Mouse (Mus musculus) cerebellum, postnatal 36 days (tissue): ENCODE measurements around the gene P2ry10.
"Not testable (repeated sequence)": the region's sequence is repeated elsewhere in the genome, so short reads cannot be mapped to it uniquely, and the experiment has no call there.

ENCODE experiments used
- DNase-seq, 2 experiments: peaks; one replicate each; pipeline ENCODE4 v3.0.0; 2021 to 2022; ENCODE audit warnings: mixed read lengths in 2 of 2

Gene P2ry10

DNA sequence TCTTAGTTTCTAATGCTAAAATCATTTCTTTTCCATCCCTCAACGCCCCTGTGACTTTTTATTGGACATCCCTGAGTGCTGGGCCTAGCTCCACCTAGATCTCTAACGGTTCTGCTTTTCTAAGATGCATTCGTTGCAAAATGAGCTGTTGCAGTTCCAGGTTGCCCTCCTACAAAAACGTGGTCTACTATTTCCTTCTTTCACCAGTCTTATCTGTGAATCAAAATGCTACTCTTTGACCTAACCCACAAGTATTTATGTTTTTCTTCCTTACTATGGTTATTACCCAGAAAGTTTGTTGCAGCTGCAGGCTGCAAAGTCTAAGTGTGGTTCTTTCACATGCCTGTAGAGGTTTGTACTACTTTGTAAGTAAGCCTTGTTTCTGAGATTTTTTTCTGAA, at the start of gene P2ry10:
TSS of gene P2ry10 (plus strand) at position 316 of the 400 bp plus-strand sequence.
- no peak for DNase-seq

DNA sequence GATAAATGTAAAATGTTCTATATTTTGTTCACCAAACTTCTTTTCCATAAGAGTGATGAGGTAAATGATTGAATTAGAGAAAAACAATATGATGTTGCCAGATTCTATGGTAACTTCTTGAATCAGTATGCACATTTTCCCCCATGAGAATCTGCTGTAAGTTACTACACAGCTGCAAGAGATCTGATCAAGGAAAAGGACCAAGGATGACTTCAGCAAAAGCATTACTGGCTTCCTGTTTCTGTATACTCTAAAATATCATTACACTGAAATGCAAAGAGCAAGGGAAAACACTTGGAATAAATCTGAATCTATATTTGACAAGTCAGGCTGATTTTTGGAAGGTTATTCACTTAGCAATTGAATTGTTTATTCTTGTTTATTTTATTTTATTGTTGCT, 49.1 kb upstream of the P2ry10 start:
- DNase-seq, result no peak

DNA sequence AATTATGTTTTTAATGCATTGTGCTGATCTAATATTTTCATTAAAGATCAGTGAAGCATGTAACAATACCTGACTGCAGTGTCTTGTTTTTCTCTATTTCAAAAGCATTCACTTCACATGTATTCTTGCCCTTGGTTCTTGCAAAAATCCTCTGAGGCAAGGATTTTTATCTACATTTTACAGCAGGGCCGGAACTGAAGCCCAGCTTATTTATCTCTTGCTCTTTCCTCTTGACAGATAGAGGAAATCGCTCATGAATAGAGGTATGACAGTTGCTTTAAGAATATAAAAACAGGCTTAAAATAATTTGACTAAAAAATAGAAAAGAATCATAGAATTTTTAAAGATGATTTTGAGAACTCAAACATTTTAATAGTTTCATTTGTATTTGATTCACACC, 48.7 kb upstream of the P2ry10 start:
- DNase-seq, result no peak

DNA sequence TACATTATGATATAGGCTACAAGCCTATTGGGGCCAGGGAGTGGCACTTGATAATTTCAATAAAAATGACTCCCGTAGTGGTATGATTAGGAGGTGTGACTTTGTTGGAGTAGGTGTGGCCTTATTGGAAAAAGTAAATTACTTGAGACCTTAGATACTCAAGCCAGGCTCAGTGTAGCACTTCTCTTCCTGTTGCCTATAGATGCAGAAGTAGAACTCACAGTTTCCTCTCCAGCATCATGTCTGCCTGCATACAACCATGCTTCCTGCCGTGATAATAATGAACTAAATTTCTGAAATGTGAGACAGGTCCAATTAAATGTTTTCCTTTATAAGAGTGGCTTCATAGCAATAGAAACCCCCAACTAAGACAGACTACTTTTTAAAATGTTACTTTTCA, 45.9 kb upstream of the P2ry10 start:
- no peak for DNase-seq

DNA sequence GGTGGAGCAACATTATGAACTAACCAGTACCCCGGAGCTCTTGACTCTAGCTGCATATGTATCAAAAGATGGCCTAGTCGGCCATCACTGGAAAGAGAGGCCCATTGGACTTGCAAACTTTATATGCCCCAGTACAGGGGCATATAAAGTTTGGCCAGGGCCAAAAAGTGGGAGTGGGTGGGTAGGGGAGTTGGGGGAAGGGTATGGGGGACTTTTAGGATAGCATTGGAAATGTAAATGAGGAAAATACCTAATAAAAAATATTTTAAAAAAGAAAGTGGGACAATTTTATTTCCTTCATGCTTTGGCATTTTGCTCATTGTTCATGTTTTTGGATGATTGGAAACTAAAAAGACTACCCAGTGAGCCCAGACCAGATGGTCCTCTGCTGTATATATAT, 4.9 kb upstream of the P2ry10 start:
- DNase-seq, result not testable (repeated sequence)

DNA sequence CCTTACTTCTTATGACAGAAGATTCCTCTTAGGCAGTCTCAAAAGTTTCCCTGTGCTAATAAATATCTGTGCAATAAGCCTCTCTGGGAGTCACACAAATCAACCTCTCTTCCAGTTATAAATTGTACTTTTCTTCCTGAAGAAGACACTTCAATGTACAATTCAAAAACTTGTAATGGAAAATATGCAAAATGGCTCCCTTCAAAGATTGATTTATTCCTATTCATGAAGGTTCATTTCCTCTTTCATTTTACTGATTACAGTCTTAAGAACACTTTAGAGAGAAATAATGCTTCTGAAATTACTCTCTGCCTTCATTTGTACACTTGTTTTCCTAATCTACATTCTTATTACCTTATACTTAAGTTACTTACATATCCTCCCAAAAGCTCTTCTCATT, 4.0 kb upstream of the P2ry10 start:
- DNase-seq, result no peak

DNA sequence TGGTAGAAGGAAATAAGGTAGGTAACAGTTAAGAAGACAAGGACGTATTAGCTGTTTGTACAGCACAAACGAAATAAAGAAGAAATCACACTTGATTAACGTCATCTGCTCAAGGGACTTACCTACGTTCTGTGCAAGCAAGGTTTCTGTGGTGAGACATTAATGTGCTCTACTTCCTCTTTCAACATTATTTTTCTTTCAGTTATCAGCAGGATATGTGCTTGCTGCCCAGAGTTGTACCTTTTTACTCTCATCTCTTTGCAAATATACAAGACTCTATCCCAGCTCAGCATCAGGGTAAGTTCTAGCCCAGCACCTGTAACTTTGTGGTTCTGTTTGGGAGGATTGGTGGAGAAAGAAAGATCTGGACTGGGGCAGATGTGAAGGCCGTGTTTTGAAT, 839 bp downstream of the P2ry10 start:
- DNase-seq, result no peak

DNA sequence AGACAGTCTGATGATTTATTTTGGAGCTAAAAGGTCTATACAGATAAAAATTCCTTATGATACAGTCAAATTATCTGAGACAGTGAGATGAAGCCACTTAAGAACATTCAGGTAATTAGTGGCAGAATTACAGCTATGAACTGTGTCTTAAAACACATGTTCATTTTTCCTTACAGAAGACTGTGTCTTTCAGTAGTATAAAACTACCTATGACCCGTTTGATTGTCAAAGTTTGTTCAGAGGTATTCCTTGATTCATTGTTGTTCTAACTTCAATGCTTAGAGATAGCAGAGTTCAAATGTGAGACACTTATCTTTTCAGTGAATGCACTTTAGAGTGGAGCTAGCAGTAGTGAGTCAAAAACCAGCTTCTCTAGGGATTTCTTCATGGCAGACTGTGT, 1.6 kb downstream of the P2ry10 start:
- no peak for DNase-seq

DNA sequence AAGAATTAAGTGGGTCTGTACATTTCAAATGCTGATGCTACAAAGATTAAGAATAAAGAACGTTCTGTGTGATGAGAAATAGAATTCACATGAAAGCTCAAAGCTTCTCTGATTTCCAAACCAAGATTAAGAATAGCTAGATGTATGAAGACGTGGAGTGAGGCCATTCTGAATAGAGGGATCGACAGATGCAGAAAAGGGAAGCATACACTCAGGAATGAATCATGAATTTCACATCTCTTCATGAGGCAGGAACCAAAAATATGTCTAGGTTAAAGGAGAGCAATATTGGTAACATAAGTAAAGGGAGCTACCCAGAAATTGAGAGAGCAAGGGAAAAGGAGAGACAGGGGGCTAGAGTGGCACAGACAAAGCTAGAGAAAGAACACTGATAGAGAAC, 7.3 kb downstream of the P2ry10 start:
- no peak for DNase-seq

DNA sequence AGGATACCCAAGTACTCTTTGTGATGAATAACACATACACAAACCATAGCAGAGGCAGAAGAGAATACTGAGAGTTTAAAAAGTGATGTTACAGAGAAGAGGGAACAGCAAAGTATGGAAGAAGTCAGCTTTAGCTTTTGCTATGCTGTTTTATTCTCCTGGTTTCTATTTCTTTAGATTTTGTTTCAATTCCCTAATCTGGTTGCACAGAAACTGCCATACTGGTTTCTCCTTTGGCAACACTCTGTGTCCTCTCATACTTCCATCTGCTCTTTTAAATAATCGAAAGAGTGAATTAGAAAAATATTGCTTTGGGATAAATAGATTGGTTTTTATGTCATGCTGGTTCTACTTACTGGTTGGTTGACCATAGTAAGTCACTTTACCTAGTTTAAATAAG, 28.0 kb downstream of the P2ry10 start:
- DNase-seq, result no peak

DNA sequence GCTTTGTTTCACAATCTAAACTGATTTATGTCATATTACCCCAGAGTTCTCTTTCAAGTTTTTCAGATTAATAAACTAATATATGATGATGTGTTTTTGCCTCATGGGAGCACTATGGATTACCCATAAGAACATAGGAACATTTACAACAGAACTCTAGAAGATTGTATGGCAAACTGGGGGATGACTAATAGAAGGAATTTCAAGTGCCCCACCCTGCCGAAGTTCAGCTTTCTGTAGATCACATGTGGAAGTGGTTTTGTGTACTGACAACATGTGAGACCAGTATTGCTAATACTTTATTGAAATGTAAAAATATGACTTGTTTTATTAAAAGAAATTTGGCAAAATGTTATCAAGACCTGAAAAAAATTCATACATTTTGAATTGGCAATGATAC, 28.7 kb downstream of the P2ry10 start:
- no peak for DNase-seq

DNA sequence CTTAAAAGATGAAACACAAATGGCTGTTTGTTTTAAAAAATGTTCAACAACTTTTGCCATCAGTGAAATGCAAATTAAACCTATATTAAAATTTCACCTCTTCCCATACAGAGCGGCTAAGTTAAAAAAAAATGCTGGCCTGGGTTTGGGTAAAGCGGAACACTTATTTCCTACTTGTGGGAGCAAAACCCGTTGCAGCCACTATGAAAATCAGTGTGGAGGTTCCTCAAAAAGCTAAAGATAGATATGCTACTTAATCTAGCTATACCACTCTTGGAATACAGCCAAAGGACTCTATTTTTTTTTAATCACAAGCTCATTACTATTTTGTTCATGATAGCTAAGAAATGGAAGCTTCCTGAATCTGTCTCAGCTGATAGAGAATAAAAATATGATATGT, 54.9 kb downstream of the P2ry10 start:
- DNase-seq, result no peak

DNA sequence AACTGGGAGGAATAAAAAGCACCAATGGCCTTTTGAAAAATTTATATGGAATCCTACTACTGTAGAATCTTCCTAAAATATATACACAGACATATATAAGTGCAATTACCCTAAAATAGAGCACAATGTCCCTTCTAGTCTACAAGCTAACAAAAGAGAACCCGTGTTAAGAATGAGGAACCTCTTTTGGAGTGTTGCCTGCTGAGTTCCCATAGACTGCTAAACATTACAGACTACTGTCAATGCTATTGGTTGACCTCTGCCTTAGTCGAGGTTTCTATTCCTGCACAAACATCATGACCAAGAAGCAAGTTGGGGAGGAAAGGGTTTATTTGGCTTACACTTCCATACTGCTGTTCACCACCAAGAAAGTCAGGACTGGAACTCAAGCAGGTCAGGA, 55.6 kb downstream of the P2ry10 start:
- no peak for DNase-seq

DNA sequence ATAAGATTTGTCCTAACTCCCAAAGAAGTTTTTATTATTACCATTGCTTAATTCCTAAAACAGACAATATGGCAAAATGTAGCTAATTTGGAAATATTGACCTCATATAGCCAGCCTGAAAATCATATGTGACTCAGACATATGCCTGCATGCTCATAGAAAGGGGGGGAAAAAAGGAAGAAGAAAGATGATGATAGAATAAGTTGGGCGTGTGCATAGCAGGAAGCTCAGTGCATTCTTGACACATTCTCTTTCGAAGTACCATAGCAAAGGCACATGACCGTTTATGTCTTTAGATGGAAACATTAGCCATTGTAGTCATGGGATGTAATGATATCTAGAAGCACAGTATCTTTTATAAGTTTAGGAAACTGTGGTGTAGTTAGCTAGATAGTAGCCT, 60.4 kb downstream of the P2ry10 start, which contains the start of gene P2ry10b:
TSS of gene P2ry10b (plus strand) at position 247 of the 400 bp plus-strand sequence.
- no peak for DNase-seq

DNA sequence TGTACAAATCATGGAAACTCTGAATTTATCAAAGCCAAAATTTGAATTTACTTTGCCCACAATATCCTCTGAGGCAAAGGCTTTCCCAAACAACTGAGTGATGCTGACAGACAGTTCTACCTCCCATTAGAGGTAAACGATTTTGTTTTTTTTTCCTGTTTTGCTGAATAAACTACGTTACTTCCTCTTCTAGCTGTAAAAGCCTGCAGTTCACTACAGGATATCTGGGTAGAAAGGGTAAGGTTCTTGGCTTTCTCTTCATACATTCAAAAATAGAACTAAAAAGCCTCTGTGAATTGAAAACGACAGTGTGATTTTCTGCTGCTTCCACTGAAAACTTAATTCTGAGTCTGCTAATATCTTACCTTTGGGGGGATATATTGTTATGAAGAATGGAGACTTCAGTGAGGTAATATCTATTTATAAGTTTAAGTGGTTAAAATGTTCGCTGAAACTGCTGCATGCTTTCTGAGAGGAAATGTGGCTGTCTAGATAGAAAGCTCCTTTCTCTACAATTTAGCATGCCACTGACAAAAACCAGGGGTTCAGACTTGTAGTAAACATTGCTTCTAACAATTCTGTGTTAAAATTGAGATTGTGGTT, 61.2 kb downstream of the P2ry10 start:
- DNase-seq, result no peak

DNA sequence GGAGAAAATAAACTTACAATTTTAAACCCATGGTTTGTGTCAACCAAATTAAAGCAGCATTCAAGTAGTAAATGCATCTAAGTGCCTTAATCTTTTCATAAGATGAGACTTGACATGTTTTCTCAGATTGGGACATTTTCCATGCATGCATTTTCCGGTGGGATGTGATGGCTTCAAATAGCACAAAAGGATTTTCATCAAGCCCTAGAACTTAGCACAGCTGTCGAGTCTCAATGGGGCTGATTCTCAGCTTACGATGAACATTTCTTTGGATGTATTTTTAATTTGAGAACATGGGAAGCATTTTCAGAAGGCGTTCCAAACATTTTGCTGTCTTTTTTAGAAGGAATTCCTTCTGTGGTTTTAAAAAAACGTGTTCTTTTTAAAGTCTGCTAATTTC, 61.7 kb downstream of the P2ry10 start:
- DNase-seq, result no peak

DNA sequence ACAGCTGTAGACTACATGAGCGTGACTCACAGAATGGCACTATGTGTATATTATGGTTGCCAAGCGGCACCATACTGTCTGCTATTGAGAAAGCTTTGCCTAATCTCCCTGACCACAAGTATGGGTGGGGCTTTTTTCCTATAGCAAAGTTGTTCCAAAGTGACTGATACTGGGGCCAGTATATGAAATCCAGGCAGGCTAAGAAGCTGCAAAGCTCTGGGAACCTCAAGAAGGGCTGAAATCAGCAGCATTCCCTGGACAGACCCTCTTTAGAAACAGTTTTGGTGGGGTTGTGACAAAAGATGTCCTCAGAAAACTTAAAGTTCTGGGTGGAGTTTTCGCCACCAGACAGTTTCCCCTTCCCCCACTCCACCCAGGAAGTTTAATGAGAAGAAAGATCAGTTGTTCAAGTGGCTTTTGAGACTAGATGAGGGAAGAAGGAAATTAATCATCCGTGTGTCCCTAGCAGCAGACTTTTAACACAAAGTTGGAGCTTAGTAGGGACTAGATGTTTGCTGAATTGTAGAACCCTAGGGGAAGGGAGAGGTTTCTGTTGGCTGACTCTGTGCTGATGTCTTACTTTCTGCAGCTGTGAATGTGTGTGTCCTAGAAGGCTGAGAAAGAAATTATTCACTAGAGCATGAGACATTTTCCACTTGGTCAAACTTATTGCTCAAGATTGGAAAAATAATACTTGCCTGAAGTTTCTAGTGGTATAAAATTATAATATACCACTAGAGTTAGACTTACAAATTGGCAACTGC, 62.6 kb downstream of the P2ry10 start:
- DNase-seq, result no peak
